Mouse (Mus musculus): ENCODE data around the gene Kif1c. TPM values are rescaled to one million over a fixed set of nuclear protein-coding genes. Genes with fewer than 3 reads are reported as not detected.
"Not testable (repeated sequence)": the region's sequence is repeated elsewhere in the genome, so short reads cannot be mapped to it uniquely, and the experiment has no call there.

Gene Kif1c
- total RNA-seq, 2 experiments from 2014 or later: 460 to 537 TPM

GRCm38 (mm10) chr11:70731178-70731577 lies 30.8 kb downstream of the Kif1c start:
- intact Hi-C loops (cut with DNase I): no loop called here

GRCm38 (mm10) chr11:70733256-70733655 lies 32.9 kb downstream of the Kif1c start:
- no peak for DNase-seq
- intact Hi-C loops (cut with DNase I): no loop called here

More at GRCm38 (mm10) chr11:70731178-70731577, 30.8 kb downstream of the Kif1c start:
- no peak for DNase-seq

GRCm38 (mm10) chr11:70737749-70738148 lies 37.4 kb downstream of the Kif1c start:
- no peak for DNase-seq
- intact Hi-C loops (cut with DNase I): no loop called here

DNA sequence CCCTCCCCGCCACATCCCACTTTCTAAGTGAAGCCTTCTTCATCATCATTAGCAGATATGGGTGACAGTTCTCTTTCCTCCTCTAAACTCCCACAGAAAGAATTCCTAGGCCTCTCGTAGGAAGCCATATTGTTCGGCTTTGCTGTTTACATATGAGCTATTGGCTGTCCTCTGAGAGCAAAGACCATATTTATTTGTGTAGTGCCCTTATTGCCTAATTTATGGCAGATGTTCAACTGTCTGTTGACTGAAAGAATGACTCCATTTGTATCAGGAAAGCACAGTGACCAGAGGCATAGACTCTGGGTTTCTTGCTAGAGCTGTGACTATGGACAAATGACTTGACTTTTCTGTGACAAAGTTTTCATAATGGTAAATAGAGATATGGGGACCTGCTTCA lies 41.3 kb downstream of the Kif1c start:
- intact Hi-C loops (cut with DNase I): no loop called here
- no peak for DNase-seq

DNA sequence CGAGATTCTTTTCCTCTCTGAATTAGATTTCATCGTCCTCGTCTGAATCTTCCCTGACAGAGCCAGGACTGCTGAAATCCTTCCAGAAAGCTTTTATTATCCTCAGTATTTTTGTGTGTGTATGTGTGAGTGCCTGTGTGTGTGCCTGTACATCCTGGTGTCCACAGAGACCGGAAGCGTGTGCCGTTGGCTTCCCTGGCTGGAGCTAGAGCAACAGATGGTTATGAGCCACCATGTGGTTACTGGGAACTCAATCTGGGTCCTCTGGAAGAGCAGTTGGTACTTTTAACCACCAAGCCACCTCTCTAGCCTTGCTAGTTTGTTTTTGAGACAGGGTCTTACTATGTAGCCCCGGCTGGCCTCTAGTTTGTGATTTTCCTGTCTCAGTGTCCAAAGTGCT lies 41.8 kb downstream of the Kif1c start:
- intact Hi-C loops (cut with DNase I): no loop called here
- DNase-seq: no peak

DNA sequence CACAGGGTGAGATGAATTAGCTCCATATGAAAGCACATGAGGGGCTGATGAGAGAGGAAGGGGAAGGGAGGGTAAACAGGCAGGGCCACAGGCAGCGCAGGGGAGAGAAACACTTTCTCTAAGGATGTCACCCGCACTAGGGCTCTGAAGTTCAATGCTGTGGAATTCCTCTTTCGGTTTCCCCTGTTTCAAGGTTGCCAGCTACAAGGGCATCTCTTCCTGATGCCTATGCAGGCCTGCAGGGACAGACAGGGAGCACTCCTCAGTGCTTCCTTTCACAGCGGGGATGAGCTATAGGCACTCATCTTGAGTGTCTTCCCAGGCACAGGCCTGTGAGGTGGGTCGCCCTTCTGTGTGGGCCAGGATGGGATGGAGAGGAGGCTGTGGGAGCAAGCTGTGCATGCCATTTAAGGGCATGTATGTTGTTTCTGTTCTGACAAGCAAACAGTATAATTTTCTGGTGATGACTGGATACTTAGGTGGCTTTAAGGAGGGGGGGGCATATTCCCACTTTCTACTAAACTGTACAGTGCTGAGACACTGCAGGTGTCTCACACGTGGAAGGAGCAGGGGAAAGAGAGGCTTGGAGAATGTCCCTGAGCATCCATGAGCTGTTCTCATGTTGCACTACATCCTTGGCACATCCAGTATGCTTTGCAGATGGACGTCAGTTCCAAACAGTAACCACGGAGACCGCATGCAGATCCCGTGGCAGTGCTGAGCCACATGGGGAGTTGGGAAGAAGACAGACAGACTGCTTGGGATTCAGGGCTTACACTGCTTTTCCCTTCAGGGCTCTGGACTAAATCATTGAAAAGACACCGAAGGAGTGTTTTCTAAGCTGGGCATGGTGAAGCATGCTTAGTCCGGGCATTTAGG lies 42.5 kb downstream of the Kif1c start:
- DNase-seq: no peak
- intact Hi-C loops (cut with DNase I): no loop called here

DNA sequence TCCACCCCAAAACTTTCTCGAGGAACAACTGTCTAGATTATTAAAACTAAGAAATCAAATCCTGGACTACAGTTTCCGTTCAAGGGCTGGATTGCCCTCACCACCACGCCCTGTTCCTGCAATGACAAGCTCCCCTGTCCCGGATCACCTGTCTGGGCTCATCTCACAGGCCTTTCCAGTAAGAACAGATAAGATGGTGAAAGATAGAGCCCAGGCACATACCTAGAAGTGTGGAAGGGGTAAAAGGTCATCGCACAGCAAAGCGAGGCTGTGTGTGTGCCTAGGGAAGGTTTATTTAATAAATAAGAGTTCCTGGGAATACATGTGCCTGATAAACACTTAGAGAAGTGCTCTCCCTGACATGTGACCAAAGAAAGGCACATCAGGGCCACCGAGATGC lies 45.3 kb downstream of the Kif1c start:
- DNase-seq: no peak
- intact Hi-C loops (cut with DNase I): no loop called here

DNA sequence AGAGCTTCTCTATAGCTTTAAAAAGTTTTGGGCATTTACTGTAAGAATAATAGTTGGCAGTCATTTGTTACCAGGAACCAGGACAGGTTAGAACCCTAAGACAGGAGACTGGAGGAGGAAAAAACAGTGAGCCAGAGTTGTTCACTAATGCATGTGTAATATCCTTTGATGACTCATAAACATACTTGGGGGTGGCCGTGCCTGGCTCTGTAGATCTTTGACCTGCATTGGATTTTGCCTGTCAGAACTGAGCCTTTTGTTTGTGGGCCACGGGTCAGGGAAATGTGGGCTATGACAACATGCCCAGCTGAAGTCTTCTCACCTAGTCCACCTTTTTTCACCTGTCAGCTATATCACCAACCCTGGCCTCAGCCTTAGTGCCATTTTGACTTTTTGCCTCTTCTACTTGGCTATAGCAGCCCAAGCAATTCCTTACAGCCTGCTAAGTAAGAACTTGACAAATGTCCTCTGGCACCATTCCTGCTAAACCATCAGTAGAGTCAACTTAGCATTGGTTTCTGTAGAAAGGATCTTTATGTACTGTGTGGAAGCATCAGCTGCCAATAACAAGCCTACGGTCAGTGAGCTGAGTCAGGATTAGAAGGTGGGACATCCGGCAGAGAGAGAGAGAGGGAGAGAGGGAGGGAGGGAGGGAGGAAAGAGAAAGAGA lies 47.7 kb downstream of the Kif1c start:
- DNase-seq: no peak
- intact Hi-C loops (cut with DNase I): no loop called here

DNA sequence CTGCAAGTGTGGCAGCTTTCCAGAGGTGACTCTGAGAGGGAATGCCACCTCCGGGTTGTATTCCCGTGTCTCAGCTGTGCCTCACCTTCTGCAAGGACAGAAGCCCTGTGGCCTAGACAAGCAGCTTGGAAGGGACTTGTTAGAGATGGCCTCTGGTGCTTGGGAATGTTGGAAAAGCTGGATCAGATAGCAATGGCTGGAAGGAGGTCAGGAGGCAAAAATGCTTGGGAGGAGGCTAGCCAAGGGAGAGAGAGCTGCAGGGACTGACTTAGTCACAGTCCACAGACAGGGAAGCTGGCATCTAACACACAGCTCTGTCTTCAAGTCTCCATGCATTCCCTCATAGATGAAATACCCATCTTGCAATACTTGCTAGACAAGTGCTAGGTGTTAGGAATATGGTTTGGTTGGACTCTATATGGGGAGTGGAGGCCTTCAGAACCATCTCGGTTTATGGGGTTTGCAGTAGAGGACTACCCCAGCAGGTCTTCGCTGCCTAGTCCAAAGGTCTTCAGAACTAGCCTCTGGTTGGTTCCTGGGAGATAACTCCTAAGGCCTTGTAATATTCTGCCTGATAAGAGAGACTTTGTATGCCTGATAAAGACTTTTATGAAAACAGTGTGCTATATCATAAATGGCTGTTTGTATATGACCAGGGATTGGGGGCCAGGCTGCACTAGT lies 52.1 kb downstream of the Kif1c start:
- no peak for DNase-seq
- intact Hi-C loops (cut with DNase I): no loop called here

DNA sequence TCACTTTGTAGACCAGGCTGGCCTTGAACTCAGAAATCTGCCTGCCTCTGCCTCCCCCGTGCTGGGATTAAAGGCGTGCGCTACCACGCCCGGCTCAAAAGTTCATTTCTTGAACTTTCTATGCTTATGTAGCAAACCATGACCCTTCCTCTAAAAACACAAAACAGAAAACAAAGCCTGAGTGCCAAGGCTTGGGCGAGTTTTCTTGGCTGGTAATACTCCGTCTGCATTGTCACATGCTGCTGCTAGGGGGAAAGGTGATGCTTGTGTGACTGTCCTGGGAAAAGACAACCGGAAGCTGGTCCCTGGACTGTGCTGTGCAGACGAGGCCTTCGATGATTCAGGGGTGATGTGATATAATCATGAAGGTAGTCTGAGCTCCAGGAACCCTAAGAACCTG lies 52.8 kb downstream of the Kif1c start:
- DNase-seq: no peak
- intact Hi-C loops (cut with DNase I): no loop called here

GRCm38 (mm10) chr11:70754476-70754875 lies 54.1 kb downstream of the Kif1c start:
- no peak for DNase-seq
- intact Hi-C loops (cut with DNase I): loop anchor here (2.0 kb wide), 1 partner anchor 72 kb away; no protein-coding TSS in a partner anchor

- intact Hi-C loops (cut with DNase I): loop anchor here (2.0 to 5.0 kb wide), 3 partner anchors 72 to 238 kb away; partner anchors contain the start of gene Gltpd2
- DNase-seq: no peak
Measured at GRCm38 (mm10) chr11:70754958-70755357, 54.6 kb downstream of the Kif1c start.

GRCm38 (mm10) chr11:70755645-70756044 lies 55.3 kb downstream of the Kif1c start:
- DNase-seq: peak; percentile 74 to 75
- intact Hi-C loops (cut with DNase I): loop anchor here (2.0 to 5.0 kb wide), 3 partner anchors 73 to 238 kb away; partner anchors contain the start of gene Gltpd2

DNA sequence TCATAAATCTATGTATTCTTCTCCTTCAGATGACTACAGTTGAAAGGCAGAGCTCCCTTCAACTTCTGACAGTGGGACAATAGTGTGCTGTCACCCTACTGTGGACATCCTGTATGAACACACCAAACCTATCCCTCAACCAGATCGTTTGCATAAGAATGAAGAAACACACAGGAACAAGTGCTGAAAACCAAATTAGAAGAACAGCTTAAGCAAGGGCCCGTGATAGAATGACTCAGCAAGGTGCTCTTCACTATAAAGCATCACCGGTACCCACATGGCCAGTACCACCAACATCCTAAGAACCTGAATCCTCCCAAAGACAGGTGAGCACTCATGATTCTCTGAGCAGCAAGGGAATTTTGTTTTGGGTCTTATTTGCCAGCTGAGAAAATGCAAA lies 60.1 kb downstream of the Kif1c start:
- DNase-seq; intact Hi-C loops (cut with DNase I): not testable (repeated sequence)

DNA sequence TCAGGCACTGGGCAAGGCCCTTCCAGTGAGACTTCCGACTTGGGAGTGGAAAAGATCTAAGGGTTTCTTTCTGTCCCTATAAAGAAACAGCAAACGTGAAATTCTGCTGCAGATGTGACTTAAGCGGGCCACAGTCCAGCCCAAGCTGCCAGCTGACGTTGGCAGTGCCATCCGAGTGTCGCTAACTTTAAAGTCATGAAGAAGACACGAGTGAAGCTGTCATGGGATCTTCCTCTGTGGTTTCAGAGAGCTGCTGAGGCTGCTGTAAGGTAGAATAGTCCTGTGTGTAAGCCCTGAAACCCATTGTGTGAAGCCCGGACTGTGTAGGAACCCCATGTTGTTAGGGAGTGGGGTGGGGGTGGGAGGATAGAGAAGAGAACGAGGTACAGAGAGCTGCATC lies 62.3 kb downstream of the Kif1c start:
- intact Hi-C loops (cut with DNase I): no loop called here
- no peak for DNase-seq

DNA sequence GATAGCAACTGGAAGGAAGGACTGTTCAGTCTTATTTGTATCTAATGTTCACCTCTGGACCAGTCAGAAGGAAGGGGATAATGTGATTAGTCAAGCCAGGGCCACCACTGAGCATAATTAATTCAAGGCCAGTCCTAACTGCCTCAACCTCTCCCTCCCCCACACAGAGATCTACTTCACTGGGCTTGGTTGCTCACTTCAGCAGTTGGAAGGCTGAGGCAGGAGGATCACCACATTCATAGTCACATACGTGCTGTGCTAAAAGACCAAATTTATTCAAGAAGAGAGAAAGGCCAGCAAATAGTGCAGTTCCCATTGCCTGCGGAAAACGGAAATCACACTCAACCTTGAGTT lies 63.2 kb downstream of the Kif1c start:
- no peak for DNase-seq
- intact Hi-C loops (cut with DNase I): no loop called here

- DNase-seq: peak; percentile 63 to 81
Measured at GRCm38 (mm10) chr11:70763936-70764808, 63.8 kb downstream of the Kif1c start, which contains the start of gene Zfp3. Zfp3 (plus strand) TSS chr11:70764209.

DNA sequence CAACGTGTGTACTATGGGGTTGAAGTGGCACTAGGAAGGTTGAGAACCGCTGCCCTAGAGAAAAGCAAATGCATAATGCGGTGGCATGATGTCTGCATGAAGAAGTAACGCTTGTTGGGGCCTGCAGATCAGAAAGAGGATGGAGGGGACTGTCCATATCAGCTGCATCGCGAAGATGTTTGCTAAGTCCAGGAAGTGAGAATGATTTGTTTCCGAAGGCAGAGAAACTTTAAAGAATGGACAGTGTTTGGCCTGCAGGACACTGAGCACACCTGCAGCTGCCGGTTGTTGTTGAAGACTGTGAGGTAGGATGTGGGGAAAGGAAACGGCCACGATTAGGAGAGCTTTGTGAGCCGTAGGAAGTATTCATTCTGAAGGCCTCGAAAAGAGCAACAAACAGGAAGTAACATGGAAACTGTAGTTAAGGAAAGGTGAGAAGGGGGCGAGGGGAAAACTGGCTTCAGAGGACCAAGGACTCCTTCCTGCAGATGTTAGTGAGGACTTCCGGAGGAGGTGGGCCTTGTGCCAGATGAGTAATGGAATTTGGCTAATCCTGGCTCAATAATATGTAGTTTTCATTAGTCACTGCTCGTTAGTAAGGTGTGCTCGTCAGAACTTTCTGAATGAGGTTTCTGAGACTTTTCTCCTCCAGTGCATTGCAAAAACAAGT lies 65.6 kb downstream of the Kif1c start:
- intact Hi-C loops (cut with DNase I): no loop called here
- no peak for DNase-seq

More at GRCm38 (mm10) chr11:70763936-70764808, 63.8 kb downstream of the Kif1c start, which contains the start of gene Zfp3:
- intact Hi-C loops (cut with DNase I): no loop called here

DNA sequence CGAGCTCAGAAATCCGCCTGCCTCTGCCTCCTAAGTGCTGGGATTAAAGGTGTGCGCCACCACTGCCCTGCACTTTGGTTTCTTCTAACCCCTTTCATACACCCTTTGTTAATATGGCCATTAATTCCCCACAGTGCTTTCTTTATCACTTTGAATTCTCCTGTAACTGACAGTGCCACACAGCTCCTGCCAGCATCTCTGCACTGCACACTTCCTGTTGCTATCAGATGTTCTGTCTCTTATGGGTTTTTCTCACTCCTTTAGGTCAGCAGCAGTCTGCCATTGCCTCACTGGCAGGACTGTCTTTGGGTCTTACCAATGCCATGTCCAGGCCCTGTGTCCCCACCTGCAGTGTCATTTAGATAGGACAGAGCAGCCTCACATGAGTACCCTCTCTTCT lies 70.5 kb downstream of the Kif1c start:
- intact Hi-C loops (cut with DNase I): no loop called here
- DNase-seq: no peak
